Mouse (Mus musculus): ENCODE measurements around the gene Ganc. TPM values are rescaled to one million over a fixed set of nuclear protein-coding genes. Genes with fewer than 3 reads are reported as not detected.

The Ganc gene
- total RNA-seq, 1 experiment, result 5.1 TPM

DNA sequence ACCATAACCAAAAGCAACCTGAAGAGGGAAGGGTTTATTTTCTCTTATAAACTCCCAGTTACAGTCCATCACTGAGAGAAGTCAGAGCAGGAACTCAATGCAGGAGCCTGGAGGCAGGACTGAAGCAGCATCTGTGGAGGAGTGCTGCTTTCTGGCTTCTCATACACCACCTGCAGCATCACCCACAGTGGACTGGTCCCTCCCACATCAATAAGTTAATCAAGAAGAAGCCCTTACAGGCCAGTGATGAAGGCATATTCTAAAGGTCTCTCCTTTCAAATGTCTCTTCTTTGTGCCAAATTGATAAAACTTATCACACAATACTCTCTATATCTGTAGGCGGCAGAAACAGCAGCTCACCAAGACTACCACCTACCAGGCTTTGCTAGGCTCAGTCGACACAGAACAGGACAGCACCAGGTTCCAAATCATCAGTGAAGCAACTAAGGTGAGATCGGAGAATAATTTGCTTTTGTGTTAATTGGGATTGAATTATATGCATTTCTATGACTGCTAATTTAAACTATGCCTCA, 7.5 kb downstream of the Ganc start:
- in situ Hi-C loops (cut with MboI; ENCODE audit: low sequenced_read_pairs in 2 of 2, unreplicated experiment in 2 of 2), result no loop called here
- Histone ChIP-seq H3K4me3 (ENCODE audit: insufficient read depth in 1 of 2, low read depth in 1 of 2, low read length in 2 of 2, poor library complexity in 1 of 2, severe bottlenecking in 1 of 2) (no peak overlapping the region), H3K4me1 (ENCODE audit: control insufficient read depth in 2 of 2, insufficient read depth in 2 of 2, low read length in 2 of 2, poor library complexity in 1 of 2) (no peaks in the 10 kb centered on the region), H3K9me3 (ENCODE audit: control insufficient read depth, insufficient read depth, low read depth, low read length) (no peaks in the 10 kb centered on the region), H3K36me3 (ENCODE audit: control insufficient read depth, insufficient read depth, low read length, poor library complexity, severe bottlenecking) (no peaks in the 10 kb centered on the region), H3K27ac (ENCODE audit: insufficient read depth, low read depth, low read length, poor library complexity, severe bottlenecking) (no peak overlapping the region), H3K9ac (ENCODE audit: insufficient read depth, low read depth, low read length, poor library complexity, severe bottlenecking) (no peak overlapping the region)
- DNase-seq (ENCODE audit: low read depth, low spot score), result no peak
- TF ChIP-seq ZNF384 (IDR thresholded peaks at IDR 0.05; ENCODE audit: low read depth, low read length) (no peak), CHD2 (IDR thresholded peaks at IDR 0.05; ENCODE audit: low read depth, low read length) (no peak), HCFC1 (IDR thresholded peaks at IDR 0.05; ENCODE audit: borderline replicate concordance, insufficient read depth, low read length) (no peak), ZC3H11A (IDR thresholded peaks at IDR 0.05; ENCODE audit: borderline replicate concordance, low read depth, low read length) (no peak), MAFK (IDR thresholded peaks at IDR 0.05; ENCODE audit: insufficient read depth, low read depth, low read length) (no peak)

GRCm38 (mm10) chr2:120414113-120414512, 10.4 kb downstream of the Ganc start:
- TF ChIP-seq ZNF384 (IDR thresholded peaks at IDR 0.05; ENCODE audit: low read depth, low read length) (no peak), ZC3H11A (IDR thresholded peaks at IDR 0.05; ENCODE audit: borderline replicate concordance, low read depth, low read length) (no peak), MAFK (IDR thresholded peaks at IDR 0.05; ENCODE audit: insufficient read depth, low read depth, low read length) (no peak), HCFC1 (IDR thresholded peaks at IDR 0.05; ENCODE audit: borderline replicate concordance, insufficient read depth, low read length) (no peak), CHD2 (IDR thresholded peaks at IDR 0.05; ENCODE audit: low read depth, low read length) (no peak)
- Histone ChIP-seq H3K27ac (ENCODE audit: insufficient read depth, low read depth, low read length, poor library complexity, severe bottlenecking) (no peak overlapping the region), H3K9me3 (ENCODE audit: control insufficient read depth, insufficient read depth, low read depth, low read length) (no peaks in the 10 kb centered on the region), H3K4me3 (ENCODE audit: insufficient read depth in 1 of 2, low read depth in 1 of 2, low read length in 2 of 2, poor library complexity in 1 of 2, severe bottlenecking in 1 of 2) (no peak overlapping the region), H3K36me3 (ENCODE audit: control insufficient read depth, insufficient read depth, low read length, poor library complexity, severe bottlenecking) (no peaks in the 10 kb centered on the region), H3K9ac (ENCODE audit: insufficient read depth, low read depth, low read length, poor library complexity, severe bottlenecking) (no peak overlapping the region), H3K4me1 (ENCODE audit: control insufficient read depth in 2 of 2, insufficient read depth in 2 of 2, low read length in 2 of 2, poor library complexity in 1 of 2) (no peaks in the 10 kb centered on the region)
- in situ Hi-C loops (cut with MboI; ENCODE audit: low sequenced_read_pairs in 2 of 2, unreplicated experiment in 2 of 2), result no loop called here
- no peak for DNase-seq (ENCODE audit: low read depth, low spot score)

- DNase-seq (ENCODE audit: low read depth, low spot score), result no peak
- in situ Hi-C loops (cut with MboI; ENCODE audit: low sequenced_read_pairs in 2 of 2, unreplicated experiment in 2 of 2), result no loop called here
- no peak for TF ChIP-seq MAFK (IDR thresholded peaks at IDR 0.05; ENCODE audit: insufficient read depth, low read depth, low read length)
- Histone ChIP-seq H3K4me3 (ENCODE audit: insufficient read depth in 1 of 2, low read depth in 1 of 2, low read length in 2 of 2, poor library complexity in 1 of 2, severe bottlenecking in 1 of 2) (no peak overlapping the region), H3K9me3 (ENCODE audit: control insufficient read depth, insufficient read depth, low read depth, low read length) (no peaks in the 10 kb centered on the region), H3K9ac (ENCODE audit: insufficient read depth, low read depth, low read length, poor library complexity, severe bottlenecking) (no peak overlapping the region), H3K27ac (ENCODE audit: insufficient read depth, low read depth, low read length, poor library complexity, severe bottlenecking) (no peak overlapping the region), H3K4me1 (ENCODE audit: control insufficient read depth in 2 of 2, insufficient read depth in 2 of 2, low read length in 2 of 2, poor library complexity in 1 of 2) (no peaks in the 10 kb centered on the region), H3K36me3 (ENCODE audit: control insufficient read depth, insufficient read depth, low read length, poor library complexity, severe bottlenecking) (no peaks in the 10 kb centered on the region)
Observed at GRCm38 (mm10) chr2:120414738-120415414, 11.2 kb downstream of the Ganc start.

DNA sequence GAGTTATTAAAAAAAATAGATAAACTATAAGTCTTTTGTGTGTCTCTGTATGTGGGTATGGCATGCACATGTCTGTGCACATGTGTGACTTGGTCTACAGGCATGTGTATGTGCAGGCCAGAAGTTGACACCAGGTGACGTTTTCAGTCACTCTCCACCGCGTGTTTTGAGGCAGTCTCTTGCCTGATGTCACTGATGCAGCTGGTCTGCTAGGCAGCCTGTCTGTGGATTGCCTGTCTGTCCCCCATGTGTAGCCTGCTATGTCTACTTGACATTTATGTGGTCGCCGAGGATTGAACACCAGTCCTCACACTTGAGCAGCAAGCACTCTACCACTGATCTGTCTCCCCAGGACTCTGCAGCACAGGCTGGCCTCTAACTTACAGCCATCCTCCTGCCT, 20.7 kb downstream of the Ganc start:
- DNase-seq (ENCODE audit: low read depth, low spot score), result no peak
- H3K27ac ChIP-seq (ENCODE audit: insufficient read depth, low read depth, low read length, poor library complexity, severe bottlenecking), result no peak overlapping the region
- H3K36me3 ChIP-seq (ENCODE audit: control insufficient read depth, insufficient read depth, low read length, poor library complexity, severe bottlenecking), result no peaks in the 10 kb centered on the region
- no peaks in the 10 kb centered on the region for H3K9me3 ChIP-seq (ENCODE audit: control insufficient read depth, insufficient read depth, low read depth, low read length)
- H3K4me3 ChIP-seq (ENCODE audit: insufficient read depth in 1 of 2, low read depth in 1 of 2, low read length in 2 of 2, poor library complexity in 1 of 2, severe bottlenecking in 1 of 2), result no peak overlapping the region
- in situ Hi-C loops (cut with MboI; ENCODE audit: low sequenced_read_pairs in 2 of 2, unreplicated experiment in 2 of 2), result no loop called here
- H3K9ac ChIP-seq (ENCODE audit: insufficient read depth, low read depth, low read length, poor library complexity, severe bottlenecking), result no peak overlapping the region
- TF ChIP-seq CHD2 (IDR thresholded peaks at IDR 0.05; ENCODE audit: low read depth, low read length) (no peak), MAFK (IDR thresholded peaks at IDR 0.05; ENCODE audit: insufficient read depth, low read depth, low read length) (no peak), ZC3H11A (IDR thresholded peaks at IDR 0.05; ENCODE audit: borderline replicate concordance, low read depth, low read length) (no peak), ZNF384 (IDR thresholded peaks at IDR 0.05; ENCODE audit: low read depth, low read length) (no peak), HCFC1 (IDR thresholded peaks at IDR 0.05; ENCODE audit: borderline replicate concordance, insufficient read depth, low read length) (no peak)
- H3K4me1 ChIP-seq (ENCODE audit: control insufficient read depth in 2 of 2, insufficient read depth in 2 of 2, low read length in 2 of 2, poor library complexity in 1 of 2), result no peaks in the 10 kb centered on the region

- TF ChIP-seq ZNF384 (IDR thresholded peaks at IDR 0.05; ENCODE audit: low read depth, low read length) (no peak), ZC3H11A (IDR thresholded peaks at IDR 0.05; ENCODE audit: borderline replicate concordance, low read depth, low read length) (no peak), MAFK (IDR thresholded peaks at IDR 0.05; ENCODE audit: insufficient read depth, low read depth, low read length) (no peak), CHD2 (IDR thresholded peaks at IDR 0.05; ENCODE audit: low read depth, low read length) (no peak), HCFC1 (IDR thresholded peaks at IDR 0.05; ENCODE audit: borderline replicate concordance, insufficient read depth, low read length) (no peak)
- DNase-seq (ENCODE audit: low read depth, low spot score), result no peak
- Histone ChIP-seq H3K27ac (ENCODE audit: insufficient read depth, low read depth, low read length, poor library complexity, severe bottlenecking) (no peak overlapping the region), H3K36me3 (ENCODE audit: control insufficient read depth, insufficient read depth, low read length, poor library complexity, severe bottlenecking) (no peaks in the 10 kb centered on the region), H3K9me3 (ENCODE audit: control insufficient read depth, insufficient read depth, low read depth, low read length) (no peaks in the 10 kb centered on the region), H3K4me3 (ENCODE audit: insufficient read depth in 1 of 2, low read depth in 1 of 2, low read length in 2 of 2, poor library complexity in 1 of 2, severe bottlenecking in 1 of 2) (no peak overlapping the region), H3K4me1 (ENCODE audit: control insufficient read depth in 2 of 2, insufficient read depth in 2 of 2, low read length in 2 of 2, poor library complexity in 1 of 2) (no peaks in the 10 kb centered on the region), H3K9ac (ENCODE audit: insufficient read depth, low read depth, low read length, poor library complexity, severe bottlenecking) (no peak overlapping the region)
- in situ Hi-C loops (cut with MboI; ENCODE audit: low sequenced_read_pairs in 2 of 2, unreplicated experiment in 2 of 2), result no loop called here
Observed at GRCm38 (mm10) chr2:120444486-120444885, 40.8 kb downstream of the Ganc start.
